Mouse (Mus musculus) cerebellum, adult 2 months (tissue): Measurements from ENCODE around the gene Gm20479.

Experiments
- CTCF ChIP-seq: fragments of 200-500 bp; IDR thresholded peaks from 2 replicates; pipeline ENCODE4 v1.5.1; 2011; ENCODE audit warnings: low read depth, mild to moderate bottlenecking, control low read depth, low read length, moderate library complexity, borderline replicate concordance; ENCODE audit not compliant: insufficient read depth
- POLR2A ChIP-seq: fragments of 200-500 bp; IDR thresholded peaks from 2 replicates; pipeline ENCODE4 v1.6.1; 2011; ENCODE audit warnings: low read length, control low read depth, borderline replicate concordance; ENCODE audit not compliant: insufficient read depth

DNA sequence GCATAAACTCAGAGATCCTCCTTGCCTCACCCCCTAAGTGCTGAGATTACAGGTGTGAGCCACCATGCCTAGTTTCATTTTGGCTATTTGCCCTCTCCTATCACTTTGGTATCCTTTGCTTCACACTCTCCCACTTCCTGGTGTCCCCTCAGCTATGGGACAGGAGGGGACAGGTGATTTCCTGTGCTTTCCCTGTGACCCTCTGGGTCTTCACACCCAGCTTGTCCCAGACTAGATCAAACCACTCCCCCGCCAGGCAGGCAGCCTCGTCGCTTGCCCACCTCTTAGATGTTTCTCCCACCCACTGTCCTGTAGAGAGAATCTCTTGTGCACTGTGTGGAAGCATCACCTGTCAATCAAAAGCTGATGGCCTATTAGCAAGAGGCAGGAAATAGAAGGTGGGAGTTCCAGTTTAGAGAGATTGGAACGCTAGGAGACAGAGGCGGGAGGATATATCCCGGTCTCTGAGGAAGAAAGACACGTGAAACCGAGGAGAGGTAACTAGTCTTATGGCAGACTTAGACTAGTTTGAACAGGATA is 46.2 kb downstream of the Gm20479 start:
- TF ChIP-seq CTCF: no peak
- no peak for TF ChIP-seq POLR2A
